Mouse (Mus musculus) kidney, postnatal 4 days (tissue): ENCODE measurements around the gene Acta2.

Experiments
- DNase-seq, 2 experiments: peaks; one replicate each; pipeline ENCODE4 v3.0.0; 2021; ENCODE audit warnings: mixed read lengths in 2 of 2

Acta2 gene

GRCm38 (mm10) chr19:34268991-34269390, 13.6 kb upstream of the Acta2 start:
- no peak for DNase-seq

GRCm38 (mm10) chr19:34265604-34266193, 10.3 kb upstream of the Acta2 start:
- no peak for DNase-seq

DNA sequence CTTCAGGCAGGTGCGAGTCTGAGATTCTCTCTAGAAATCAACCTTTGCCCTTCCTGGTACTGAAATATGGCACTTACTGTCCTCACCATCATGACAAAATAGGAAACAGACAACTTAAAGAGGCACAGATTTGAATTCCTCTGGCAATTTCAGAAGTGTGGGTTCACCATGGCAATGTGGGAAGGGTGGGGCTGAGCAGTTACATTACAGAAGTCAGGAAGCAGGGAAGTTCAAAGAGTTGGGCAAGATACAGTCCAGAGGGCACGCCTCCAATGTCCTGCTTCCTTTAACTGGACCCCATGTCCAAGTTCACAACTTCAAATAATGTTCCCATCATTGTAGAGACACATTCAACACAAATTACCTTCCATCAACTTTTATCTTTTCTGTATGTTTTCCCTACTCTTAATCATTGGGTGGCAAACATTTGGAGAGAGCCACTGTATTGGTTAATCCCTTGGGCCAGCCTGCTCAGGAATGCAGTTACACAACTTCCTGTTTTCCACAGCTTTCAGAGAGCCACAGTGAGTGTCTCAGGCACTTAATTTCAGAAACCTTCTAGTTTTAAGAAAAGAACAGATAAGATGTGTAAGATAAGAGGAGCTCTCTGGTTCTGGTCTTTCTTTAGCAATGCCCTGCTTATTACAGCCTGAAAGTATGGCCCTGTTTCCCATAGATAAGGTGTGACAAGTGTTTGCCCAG, 7.0 kb upstream of the Acta2 start:
- no peak for DNase-seq

GRCm38 (mm10) chr19:34256936-34257335, 1.5 kb upstream of the Acta2 start:
- DNase-seq: no peak

GRCm38 (mm10) chr19:34256149-34256548, 759 bp upstream of the Acta2 start:
- DNase-seq: no peak

- DNase-seq: peak; percentile 39 to 62
These were observed 1.1 kb downstream of the Acta2 start for GRCm38 (mm10) chr19:34254101-34254879.

- no peak for DNase-seq
These were observed 2.9 kb downstream of the Acta2 start for GRCm38 (mm10) chr19:34252450-34252849.

DNA sequence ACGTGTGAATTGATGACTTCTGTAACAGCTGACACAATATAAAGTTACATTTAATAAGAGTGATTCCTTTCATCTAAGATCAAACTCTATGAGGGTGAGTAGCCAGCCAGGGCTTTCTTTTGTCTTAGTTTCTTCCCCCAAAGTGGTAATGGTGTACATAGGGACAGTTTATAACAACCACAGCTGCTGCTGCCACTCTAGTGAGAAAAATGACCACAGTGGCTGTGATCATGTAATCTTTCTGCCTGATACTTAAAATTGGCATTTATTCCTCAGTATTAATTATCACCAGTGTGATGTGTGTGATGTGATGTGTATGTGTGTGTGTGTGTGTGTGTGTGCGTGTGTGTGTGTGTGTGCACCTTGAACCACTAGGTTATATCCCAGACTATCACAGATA, 3.5 kb downstream of the Acta2 start:
- no peak for DNase-seq

- DNase-seq: no peak
These were observed 4.8 kb downstream of the Acta2 start for GRCm38 (mm10) chr19:34250621-34251020.

- DNase-seq: no peak
These were observed 6.8 kb downstream of the Acta2 start for GRCm38 (mm10) chr19:34248558-34248957.

DNA sequence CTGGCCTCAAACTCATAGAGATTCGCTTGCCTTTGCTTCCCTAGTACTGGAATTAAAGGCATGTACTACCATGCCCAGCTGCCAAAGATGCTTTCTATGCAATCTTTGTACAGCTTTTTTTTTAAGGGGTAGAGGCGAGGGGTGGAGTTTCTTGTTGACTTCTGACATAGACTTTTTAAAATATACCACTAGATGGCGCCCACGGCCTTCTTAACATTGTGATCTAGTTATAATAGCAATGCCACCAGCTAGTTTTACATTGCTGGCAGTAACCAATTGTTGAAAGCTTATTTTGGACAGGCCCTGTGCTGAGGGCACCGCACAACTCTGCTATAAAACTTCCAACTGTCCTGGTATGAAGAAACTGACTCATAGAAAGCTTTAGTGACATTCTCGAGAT, 11.3 kb downstream of the Acta2 start:
- DNase-seq: peak; percentile 48 to 61

- DNase-seq: no peak
These were observed 12.5 kb downstream of the Acta2 start for GRCm38 (mm10) chr19:34242925-34243324.

- DNase-seq: no peak
These were observed 14.0 kb downstream of the Acta2 start for GRCm38 (mm10) chr19:34241247-34241915.

DNA sequence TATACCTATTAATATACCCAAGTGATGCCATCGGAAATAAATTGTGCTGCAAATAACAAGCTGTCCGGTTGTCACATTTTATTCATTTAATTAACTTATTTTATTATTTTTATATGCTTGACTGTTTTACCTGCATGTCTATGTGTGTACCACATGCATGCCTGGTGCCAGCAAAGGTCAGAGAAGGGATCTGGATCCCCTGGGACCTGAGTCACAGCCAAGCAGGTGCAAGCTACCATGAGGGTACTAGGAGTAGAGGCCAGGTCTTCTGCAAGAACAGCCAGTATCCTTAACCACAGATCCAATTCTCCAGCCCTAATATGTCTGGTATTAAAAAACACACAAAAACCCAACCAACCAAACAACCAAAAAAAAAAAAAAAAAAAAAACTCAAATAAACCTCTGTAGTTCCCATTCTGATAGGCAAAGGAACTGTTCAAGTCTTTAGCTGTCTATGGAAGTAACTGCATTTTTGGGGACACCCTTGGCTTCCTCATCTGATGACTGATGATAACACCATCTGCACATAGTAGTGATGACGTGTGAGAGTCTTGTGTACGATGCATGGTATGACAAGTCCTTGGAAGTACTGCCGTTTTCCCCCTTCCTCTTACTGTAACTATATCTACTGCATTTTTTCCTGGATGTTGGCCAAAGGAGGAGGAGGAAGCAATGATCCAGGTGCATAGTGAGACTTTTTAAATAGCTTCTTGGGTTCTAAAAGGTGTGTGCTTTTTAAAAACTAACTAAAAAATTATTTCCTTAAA, 14.9 kb downstream of the Acta2 start:
- no peak for DNase-seq

GRCm38 (mm10) chr19:34237746-34238145, 17.6 kb downstream of the Acta2 start:
- DNase-seq: no peak

DNA sequence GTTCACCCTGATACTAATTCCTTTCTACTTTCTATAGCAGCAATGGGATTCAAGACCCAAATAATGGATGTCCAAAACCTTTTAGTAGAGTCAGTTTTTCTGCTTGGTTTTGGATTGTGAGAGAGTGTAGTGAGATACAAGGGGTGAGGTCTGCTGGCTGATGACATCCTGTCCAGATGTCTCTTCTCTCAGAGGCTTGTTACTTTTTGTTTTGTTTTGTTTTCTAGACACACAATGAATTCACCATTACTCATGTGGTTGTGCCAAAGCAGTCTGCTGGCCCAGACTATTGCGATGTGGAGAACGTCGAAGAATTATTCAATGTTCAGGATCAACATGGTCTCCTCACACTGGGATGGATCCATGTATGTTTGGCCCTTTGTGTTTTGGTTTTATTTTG, 19.3 kb downstream of the Acta2 start:
- DNase-seq: no peak

DNA sequence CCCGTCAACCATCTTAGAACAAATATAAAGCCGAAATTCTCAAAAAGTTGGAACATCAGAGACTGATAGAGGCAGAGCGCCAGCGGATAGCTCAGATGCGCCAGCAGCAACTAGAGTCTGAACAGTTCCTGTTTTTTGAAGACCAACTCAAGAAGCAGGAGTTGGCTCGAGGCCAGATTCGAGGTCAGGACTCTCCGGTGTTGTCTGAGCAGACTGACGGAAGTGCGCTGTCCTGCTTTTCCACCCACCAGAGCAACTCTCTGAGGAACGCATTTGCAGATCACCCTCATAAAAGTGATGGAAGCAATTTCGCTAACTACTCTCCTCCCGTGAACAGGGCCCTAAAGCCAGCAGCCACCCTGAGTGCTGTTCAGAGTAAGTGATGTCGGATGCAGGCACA, 21.4 kb downstream of the Acta2 start:
- DNase-seq: peak; percentile 83 to 88

- DNase-seq: no peak
These were observed 23.1 kb downstream of the Acta2 start for GRCm38 (mm10) chr19:34232326-34232725.

DNA sequence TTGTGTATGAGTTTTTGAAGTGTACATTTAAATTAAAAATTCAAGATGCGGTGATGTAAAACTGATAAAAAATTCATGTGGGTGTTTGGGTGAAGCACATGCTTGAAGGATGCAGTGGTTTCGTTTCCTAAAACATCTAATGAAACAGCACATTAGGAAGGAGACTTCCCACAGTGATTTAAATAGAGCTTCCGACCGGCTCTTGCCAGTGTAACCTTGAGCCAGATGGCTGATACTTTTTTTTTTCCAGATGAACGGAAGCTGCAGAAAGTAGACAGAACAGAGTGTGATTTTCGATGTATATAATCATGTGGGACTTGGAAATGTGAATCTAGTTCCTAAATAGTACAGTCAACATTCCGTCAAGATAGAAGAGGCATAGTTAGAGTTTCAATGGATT, 23.8 kb downstream of the Acta2 start:
- DNase-seq: no peak

DNA sequence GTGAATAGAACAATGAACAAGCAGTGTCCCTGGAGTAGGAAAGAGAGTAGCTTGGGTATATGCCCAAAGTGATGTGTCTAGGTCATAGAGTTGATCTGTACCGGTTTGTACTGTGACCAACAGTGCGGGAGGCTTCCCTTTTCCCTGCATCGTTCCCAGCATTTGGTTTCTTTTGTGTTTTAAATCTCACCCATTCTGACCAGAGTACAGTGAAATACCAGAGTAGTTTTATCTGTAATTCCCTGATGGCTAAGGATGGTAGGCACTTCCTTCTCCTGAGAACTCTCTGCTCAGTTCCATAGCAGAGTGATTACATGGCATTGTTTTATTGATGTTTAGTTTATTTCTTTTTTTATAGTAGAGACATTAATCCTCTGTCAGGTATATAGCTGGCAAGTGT, 32.6 kb downstream of the Acta2 start:
- DNase-seq: no peak

GRCm38 (mm10) chr19:34220732-34221380, 34.5 kb downstream of the Acta2 start:
- no peak for DNase-seq
